Mouse (Mus musculus) kidney, embryonic 14.5 days (tissue): ENCODE results near the gene Pdcl2. TPM values are rescaled to one million over a fixed set of nuclear protein-coding genes. Genes with fewer than 3 reads are reported as not detected.

Experiments used
- ATAC-seq: fragments of 200-750 bp; cut with Nextera tagmentation; 2 replicates; pipeline ENCODE4 v1.8.0; 2017; ENCODE audit warnings: moderate number of reproducible peaks, mild to moderate bottlenecking, moderate TSS enrichment, moderate library complexity; ENCODE audit not compliant: low FRiP score, low TSS enrichment
- H3K27ac ChIP-seq: fragments of 300-500 bp; sonication (generic); 2 replicates; pipeline ENCODE4 v1.5.1; 2014; ENCODE audit warnings: low read depth, mild to moderate bottlenecking, low read length, moderate library complexity, mixed read lengths
- H3K27me3 ChIP-seq: fragments of 300-500 bp; sonication (generic); 2 replicates; pipeline ENCODE4 v1.6.1; 2014; ENCODE audit warnings: mild to moderate bottlenecking, low read length; ENCODE audit not compliant: control insufficient read depth, insufficient read depth
- H3K36me3 ChIP-seq: fragments of 300-500 bp; sonication (generic); 2 replicates; pipeline ENCODE4 v1.6.1; 2014; ENCODE audit warnings: low read length, mixed read lengths; ENCODE audit not compliant: control insufficient read depth, insufficient read depth
- H3K4me1 ChIP-seq: fragments of 300-500 bp; sonication (generic); 2 replicates; pipeline ENCODE4 v1.6.1; 2014; ENCODE audit warnings: low read length, mixed read lengths; ENCODE audit not compliant: control insufficient read depth, insufficient read depth
- H3K4me2 ChIP-seq: fragments of 300-500 bp; sonication (generic); replicated peaks from 2 replicates; pipeline ENCODE4 v1.6.1; 2014; ENCODE audit warnings: low read depth, mild to moderate bottlenecking, low read length
- H3K4me3 ChIP-seq: fragments of 300-500 bp; sonication (generic); 2 replicates; pipeline ENCODE4 v1.5.1; 2014; ENCODE audit warnings: mild to moderate bottlenecking, low read length
- H3K9ac ChIP-seq: fragments of 300-500 bp; sonication (generic); 2 replicates; pipeline ENCODE4 v1.6.1; 2014; ENCODE audit warnings: low read depth, mild to moderate bottlenecking, low read length, moderate library complexity
- H3K9me3 ChIP-seq: fragments of 300-500 bp; sonication (generic); 2 replicates; pipeline ENCODE4 v1.6.1; 2016; ENCODE audit warnings: low read length; ENCODE audit not compliant: control insufficient read depth
- WGBS: fragments of 180-500 bp; shearing (Covaris S2); extraction: QIAGEN DNeasy Blood & Tissue Kit; methylation state at CpG from one replicate; pipeline ENCODE4 v1.1.7; 2014; 5-methylcytosine and 5-hydroxymethylcytosine counted together
- polyA plus RNA-seq: library from polyadenylated mRNA; unstranded; fragments of >200 nt; fragmentation: Nextera tagmentation; extraction: Ambion mirVana; gene quantifications from 2 replicates; pipeline ENCODE4 v1.2.1, GENCODE M21; 2014

Pdcl2 gene
- polyA plus RNA-seq, 1 experiment from 2014 or later, result not detected

GRCm38 (mm10) chr5:76305616-76306015 is 25.3 kb downstream of the Pdcl2 start:
- Histone ChIP-seq H3K9ac (0 out of 2 replicates have a peak overlapping the region, but pooled peaks have one; percentile 96), H3K27ac (no peak overlapping the region), H3K4me2 (peak overlapping the region; percentile 73), H3K27me3 (no peaks in the 10 kb centered on the region), H3K9me3 (no peaks in the 10 kb centered on the region), H3K4me1 (peaks cover 9% of the 10 kb centered on the region), H3K4me3 (peak overlapping the region; percentile 96), H3K36me3 (no peaks in the 10 kb centered on the region)
- ATAC-seq, result peak; percentile 32; the same call in 1 of the 2 replicates
- 5% methylated on average over 8 of the region's 8 CpGs for WGBS

GRCm38 (mm10) chr5:76304452-76305341 is 26.3 kb downstream of the Pdcl2 start, which contains the start of gene Clock:
Gene Clock (minus strand): TSS chr5:76304792.
- Histone ChIP-seq H3K36me3 (no peaks in the 10 kb centered on the region), H3K9me3 (no peaks in the 10 kb centered on the region), H3K27ac (peak within 1 kb of the TSS; percentile 97), H3K9ac (peak within 1 kb of the TSS; percentile 96), H3K27me3 (no peaks in the 10 kb centered on the region), H3K4me3 (peak within 1 kb of the TSS; percentile 96), H3K4me1 (peaks cover 9% of the 10 kb centered on the region), H3K4me2 (peak within 1 kb of the TSS; percentile 73)
- peak; percentile 85 for ATAC-seq
- under 1% methylated on average over 82 of the region's 104 CpGs for WGBS

GRCm38 (mm10) chr5:76303745-76304451 is 27.1 kb downstream of the Pdcl2 start:
- H3K9me3 ChIP-seq, result no peaks in the 10 kb centered on the region
- WGBS, result 1% methylated on average over 60 of the region's 100 CpGs
- H3K4me3 ChIP-seq, result peak overlapping the region; percentile 96
- H3K36me3 ChIP-seq, result no peaks in the 10 kb centered on the region
- H3K27ac ChIP-seq, result peak overlapping the region; percentile 97
- peaks cover 9% of the 10 kb centered on the region for H3K4me1 ChIP-seq
- peak; percentile 81 for ATAC-seq
- H3K9ac ChIP-seq, result peak overlapping the region; percentile 96
- H3K27me3 ChIP-seq, result no peaks in the 10 kb centered on the region
- H3K4me2 ChIP-seq, result peak overlapping the region; percentile 73

- WGBS, result 3% methylated on average over 11 of the region's 11 CpGs
- peak overlapping the region; percentile 73 for H3K4me2 ChIP-seq
- peaks cover 9% of the 10 kb centered on the region for H3K4me1 ChIP-seq
- ATAC-seq, result no peak
- no peaks in the 10 kb centered on the region for H3K27me3 ChIP-seq
- H3K9ac ChIP-seq, result peak overlapping the region; percentile 96
- H3K36me3 ChIP-seq, result no peaks in the 10 kb centered on the region
- H3K9me3 ChIP-seq, result no peaks in the 10 kb centered on the region
- peak overlapping the region; percentile 97; the same call in 1 of the 2 replicates for H3K27ac ChIP-seq
- H3K4me3 ChIP-seq, result peak overlapping the region; percentile 96
Measured at GRCm38 (mm10) chr5:76303379-76303744, 27.6 kb downstream of the Pdcl2 start.

GRCm38 (mm10) chr5:76302009-76302408 is 28.9 kb downstream of the Pdcl2 start:
- no peak overlapping the region for H3K4me2 ChIP-seq
- H3K9me3 ChIP-seq, result no peaks in the 10 kb centered on the region
- no peak overlapping the region for H3K27ac ChIP-seq
- no peaks in the 10 kb centered on the region for H3K27me3 ChIP-seq
- no peak overlapping the region for H3K9ac ChIP-seq
- peaks cover 9% of the 10 kb centered on the region for H3K4me1 ChIP-seq
- no peaks in the 10 kb centered on the region for H3K36me3 ChIP-seq
- WGBS, result 83% methylated on average over 2 of the region's 2 CpGs
- ATAC-seq, result no peak
- no peak overlapping the region for H3K4me3 ChIP-seq

GRCm38 (mm10) chr5:76289234-76289691 is 41.7 kb downstream of the Pdcl2 start:
- 85% methylated on average over 8 of the region's 8 CpGs for WGBS
- ATAC-seq, result no peak
- Histone ChIP-seq H3K9ac (no peak overlapping the region), H3K4me3 (no peak overlapping the region), H3K4me2 (no peak overlapping the region), H3K36me3 (no peaks in the 10 kb centered on the region), H3K27me3 (no peaks in the 10 kb centered on the region), H3K9me3 (no peaks in the 10 kb centered on the region), H3K27ac (no peak overlapping the region), H3K4me1 (no peaks in the 10 kb centered on the region)

- WGBS, result 95% methylated on average over 3 of the region's 3 CpGs
- H3K4me2 ChIP-seq, result no peak overlapping the region
Measured at GRCm38 (mm10) chr5:76288256-76288655, 42.7 kb downstream of the Pdcl2 start.

GRCm38 (mm10) chr5:76287062-76287461 is 43.9 kb downstream of the Pdcl2 start:
- no peak overlapping the region for H3K4me2 ChIP-seq
- H3K9ac ChIP-seq, result no peak overlapping the region
- no peaks in the 10 kb centered on the region for H3K9me3 ChIP-seq
- 78% methylated on average over 5 of the region's 5 CpGs for WGBS
- no peaks in the 10 kb centered on the region for H3K4me1 ChIP-seq
- H3K27ac ChIP-seq, result no peak overlapping the region
- no peaks in the 10 kb centered on the region for H3K36me3 ChIP-seq
- no peak overlapping the region for H3K4me3 ChIP-seq
- H3K27me3 ChIP-seq, result no peaks in the 10 kb centered on the region
- no peak for ATAC-seq

More at GRCm38 (mm10) chr5:76288256-76288655, 42.7 kb downstream of the Pdcl2 start:
- H3K27ac ChIP-seq, result no peak overlapping the region
- H3K9ac ChIP-seq, result no peak overlapping the region
- no peak for ATAC-seq
- H3K9me3 ChIP-seq, result no peaks in the 10 kb centered on the region
- no peaks in the 10 kb centered on the region for H3K27me3 ChIP-seq
- H3K4me1 ChIP-seq, result no peaks in the 10 kb centered on the region
- H3K4me3 ChIP-seq, result no peak overlapping the region
- no peaks in the 10 kb centered on the region for H3K36me3 ChIP-seq
